Mouse (Mus musculus) myocyte (in vitro differentiated cells): ENCODE data around the gene Psd. TPM values are rescaled to one million over a fixed set of nuclear protein-coding genes. Genes with fewer than 3 reads are reported as not detected.

ENCODE experiments used
- H3K27me3 ChIP-seq: one replicate; pipeline ENCODE4 v1.6.1; 2011; ENCODE audit not compliant: control insufficient read depth, insufficient read depth, insufficient read length
- H3K36me3 ChIP-seq: one replicate; pipeline ENCODE4 v1.6.1; 2011; ENCODE audit not compliant: control insufficient read depth, insufficient read depth
- H3K4me2 ChIP-seq: one replicate; pipeline ENCODE4 v1.6.1; 2011; ENCODE audit warnings: low read depth, control low read depth
- H3K4me3 ChIP-seq: one replicate; pipeline ENCODE4 v1.5.1; 2011; ENCODE audit warnings: mild to moderate bottlenecking, control low read depth, moderate library complexity
- H3K79me2 ChIP-seq: one replicate; pipeline ENCODE4 v1.6.1; 2011; ENCODE audit not compliant: control insufficient read depth, insufficient read depth
- H3ac ChIP-seq: one replicate; pipeline ENCODE4 v1.6.1; 2011; ENCODE audit not compliant: control insufficient read depth, insufficient read length
- CEBPB ChIP-seq: IDR thresholded peaks from 2 replicates; pipeline ENCODE4 v1.6.1; 2011; ENCODE audit warnings: mild to moderate bottlenecking, moderate library complexity; ENCODE audit not compliant: poor library complexity, insufficient read depth, severe bottlenecking
- E2F4 ChIP-seq: IDR thresholded peaks from one replicate; pipeline ENCODE4 v1.6.1; 2011; ENCODE audit warnings: mild to moderate bottlenecking, control low read depth, moderate library complexity; ENCODE audit not compliant: insufficient read depth
- MAX ChIP-seq: IDR thresholded peaks from one replicate; pipeline ENCODE4 v1.6.1; 2011; ENCODE audit warnings: low read depth, mild to moderate bottlenecking, control low read depth
- MYOD1 ChIP-seq, 3 experiments: IDR thresholded peaks; one replicate each; pipeline ENCODE4 v1.6.1; 2011; ENCODE audit warnings: control low read depth in 2 of 3, low read depth in 2 of 3, mild to moderate bottlenecking in 2 of 3, moderate library complexity in 1 of 3; ENCODE audit not compliant: insufficient read length in 2 of 3, control insufficient read depth in 1 of 3
- MYOG ChIP-seq, 3 experiments: IDR thresholded peaks; one replicate each; pipeline ENCODE4 v1.6.1; 2011; ENCODE audit warnings: control low read depth in 2 of 3, low read depth in 2 of 3, mild to moderate bottlenecking in 2 of 3; ENCODE audit not compliant: insufficient read length in 2 of 3, control insufficient read depth in 1 of 3, insufficient read depth in 1 of 3
- POLR2A ChIP-seq: IDR thresholded peaks from one replicate; pipeline ENCODE4 v1.6.1; 2011; ENCODE audit warnings: low read depth, mild to moderate bottlenecking, control low read depth, moderate library complexity; ENCODE audit not compliant: insufficient read length
- POLR2AphosphoS2 ChIP-seq: IDR thresholded peaks from one replicate; pipeline ENCODE4 v1.6.1; 2011; ENCODE audit warnings: low read depth, control low read depth; ENCODE audit not compliant: insufficient read length
- REST ChIP-seq: IDR thresholded peaks from one replicate; pipeline ENCODE4 v1.6.1; 2011; ENCODE audit warnings: mild to moderate bottlenecking, control low read depth, moderate library complexity; ENCODE audit not compliant: insufficient read depth, insufficient read length
- SRF ChIP-seq: IDR thresholded peaks from one replicate; pipeline ENCODE4 v1.6.1; 2011; ENCODE audit warnings: low read depth; ENCODE audit not compliant: control insufficient read depth, insufficient read length
- TCF12 ChIP-seq: IDR thresholded peaks from one replicate; pipeline ENCODE4 v1.6.1; 2011; ENCODE audit warnings: mild to moderate bottlenecking, control low read depth; ENCODE audit not compliant: poor library complexity, insufficient read depth, severe bottlenecking
- TCF3 ChIP-seq: IDR thresholded peaks from one replicate; pipeline ENCODE4 v1.6.1; 2011; ENCODE audit warnings: low read depth, control low read depth; ENCODE audit not compliant: insufficient read length
- USF1 ChIP-seq: IDR thresholded peaks from one replicate; pipeline ENCODE4 v1.6.1; 2011; ENCODE audit warnings: low read depth, mild to moderate bottlenecking, control low read depth, moderate library complexity
- polyA plus RNA-seq: library from polyadenylated mRNA; unstranded; fragments of >200 nt; fragmentation: generic; extraction: Trizol; gene quantifications from one replicate; pipeline ENCODE4 v1.2.1, GENCODE M21; 2012; ENCODE audit warnings: missing spikeins

The Psd gene
- polyA plus RNA-seq, 1 experiment: 11.7 TPM

GRCm38 (mm10) chr19:46338942-46339286, 12.0 kb upstream of the Psd start:
- H3K27me3 ChIP-seq: no peaks in the 10 kb centered on the region
- H3K4me3 ChIP-seq: peak overlapping the region; percentile 76
- no peaks in the 10 kb centered on the region for H3K79me2 ChIP-seq

GRCm38 (mm10) chr19:46338331-46338936, 11.5 kb upstream of the Psd start, which contains the start of gene Cuedc2:
Gene Cuedc2, minus strand, starts transcription at chr19:46338702.
- Histone ChIP-seq H3ac (peak within 1 kb of the TSS; percentile 74), H3K27me3 (no peaks in the 10 kb centered on the region), H3K4me3 (peak within 1 kb of the TSS; percentile 76), H3K36me3 (no peaks in the 10 kb centered on the region), H3K79me2 (no peaks in the 10 kb centered on the region), H3K4me2 (peak within 1 kb of the TSS; percentile 87)
- TF ChIP-seq USF1 (peak; percentile 74), TCF3 (no peak), POLR2A (peak; percentile 46), SRF (peak; percentile 60)

More at GRCm38 (mm10) chr19:46338942-46339286, 12.0 kb upstream of the Psd start:
- TF ChIP-seq E2F4 (no peak), USF1 (no peak), POLR2A (no peak), TCF12 (no peak), REST (no peak), MYOG (IDR thresholded peaks at IDR 0.05; ENCODE audit: control insufficient read depth in 1 of 3, insufficient read depth in 1 of 3, insufficient read length in 2 of 3, low read depth in 2 of 3) (no peak), MYOD1 (IDR thresholded peaks at IDR 0.05; ENCODE audit: control insufficient read depth in 1 of 3, insufficient read length in 2 of 3, low read depth in 2 of 3) (no peak), TCF3 (no peak)
- Histone ChIP-seq H3ac (peak overlapping the region; percentile 74), H3K36me3 (no peaks in the 10 kb centered on the region), H3K4me2 (peak overlapping the region; percentile 87)

GRCm38 (mm10) chr19:46337719-46338330, 10.9 kb upstream of the Psd start:
- Histone ChIP-seq H3K27me3 (no peaks in the 10 kb centered on the region), H3ac (peak overlapping the region; percentile 74), H3K4me3 (peak overlapping the region; percentile 76), H3K4me2 (peak overlapping the region; percentile 86), H3K79me2 (no peaks in the 10 kb centered on the region), H3K36me3 (no peaks in the 10 kb centered on the region)
- no peak for TF ChIP-seq POLR2A
- TF ChIP-seq MYOG (IDR thresholded peaks at IDR 0.05; ENCODE audit: control insufficient read depth in 1 of 3, insufficient read depth in 1 of 3, insufficient read length in 2 of 3, low read depth in 2 of 3): no peak
- TF ChIP-seq TCF3: no peak

GRCm38 (mm10) chr19:46333906-46334305, 7.0 kb upstream of the Psd start:
- Histone ChIP-seq H3K27me3 (no peaks in the 10 kb centered on the region), H3K4me3 (no peak overlapping the region), H3K4me2 (no peak overlapping the region), H3K36me3 (no peaks in the 10 kb centered on the region), H3K79me2 (no peaks in the 10 kb centered on the region), H3ac (no peak overlapping the region)
- TF ChIP-seq TCF3: no peak
- no peak for TF ChIP-seq CEBPB
- no peak for TF ChIP-seq POLR2AphosphoS2
- TF ChIP-seq MYOD1 (IDR thresholded peaks at IDR 0.05; ENCODE audit: control insufficient read depth in 1 of 3, insufficient read length in 2 of 3, low read depth in 2 of 3): no peak
- TF ChIP-seq E2F4: no peak
- no peak for TF ChIP-seq TCF12
- no peak for TF ChIP-seq MAX
- no peak for TF ChIP-seq POLR2A
- no peak for TF ChIP-seq USF1

GRCm38 (mm10) chr19:46332721-46333339, 5.9 kb upstream of the Psd start:
- Histone ChIP-seq H3K79me2 (no peaks in the 10 kb centered on the region), H3K4me2 (no peak overlapping the region), H3K27me3 (no peaks in the 10 kb centered on the region), H3ac (no peak overlapping the region), H3K36me3 (no peaks in the 10 kb centered on the region), H3K4me3 (no peak overlapping the region)
- TF ChIP-seq MAX: no peak
- TF ChIP-seq CEBPB: no peak
- no peak for TF ChIP-seq TCF12
- TF ChIP-seq POLR2AphosphoS2: no peak
- no peak for TF ChIP-seq USF1
- no peak for TF ChIP-seq TCF3
- no peak for TF ChIP-seq E2F4
- no peak for TF ChIP-seq MYOG (IDR thresholded peaks at IDR 0.05; ENCODE audit: control insufficient read depth in 1 of 3, insufficient read depth in 1 of 3, insufficient read length in 2 of 3, low read depth in 2 of 3)
- TF ChIP-seq REST: no peak
- no peak for TF ChIP-seq MYOD1 (IDR thresholded peaks at IDR 0.05; ENCODE audit: control insufficient read depth in 1 of 3, insufficient read length in 2 of 3, low read depth in 2 of 3)
- no peak for TF ChIP-seq POLR2A
- TF ChIP-seq SRF: no peak
